Mouse (Mus musculus): ENCODE data around the gene C130074G19Rik. TPM values are rescaled to one million over a fixed set of nuclear protein-coding genes. Genes with fewer than 3 reads are reported as not detected.
A peak's percentile ranks its signal among the peaks of the same experiment; 100 is the strongest.

The C130074G19Rik gene
- total and polyA plus RNA-seq, 3 experiments: not detected

- peaks cover 34% of the 10 kb centered on the region for H3K4me1 ChIP-seq (ENCODE audit: insufficient read depth, low read depth, low read length)
- peak overlapping the region; percentile 97 for H3K4me3 ChIP-seq (ENCODE audit: low read depth, low read length)
- no peaks in the 10 kb centered on the region for H3K27me3 ChIP-seq (ENCODE audit: insufficient read depth, low read length)
- H3K36me3 ChIP-seq (replicated peaks): peaks cover 42% of the 10 kb centered on the region
- TF ChIP-seq POLR2AphosphoS5 (IDR thresholded peaks at IDR 0.05; ENCODE audit: insufficient replicate concordance, low read depth, low read length): no peak
- no peak for TF ChIP-seq GATA1 (IDR thresholded peaks at IDR 0.05; ENCODE audit: borderline replicate concordance, low read length)
- TF ChIP-seq CTCF (IDR thresholded peaks at IDR 0.05; ENCODE audit: low read depth, low read length): no peak
- no peak for TF ChIP-seq GATA2 (IDR thresholded peaks at IDR 0.05; ENCODE audit: borderline replicate concordance, low read depth, low read length)
- no peak for TF ChIP-seq TAL1 (conservative IDR thresholded peaks at IDR 0.05; ENCODE audit: low read depth, low read length)
- DNase-seq (ENCODE audit: low spot score): peak; percentile 35
- H3K9me3 ChIP-seq (replicated peaks): no peaks in the 10 kb centered on the region
- ATAC-seq (ENCODE audit: extremely low read depth, insufficient number of reproducible peaks, low FRiP score, poor library complexity, severe bottlenecking): no peak
These were observed 38.5 kb downstream of the C130074G19Rik start for GRCm38 (mm10) chr1:184844326-184845066.

GRCm38 (mm10) chr1:184837649-184838048 is 45.4 kb downstream of the C130074G19Rik start:
- Histone ChIP-seq H3K36me3 (replicated peaks) (peaks cover 89% of the 10 kb centered on the region), H3K4me3 (ENCODE audit: low read depth, low read length) (no peak overlapping the region), H3K27me3 (ENCODE audit: insufficient read depth, low read length) (no peaks in the 10 kb centered on the region), H3K4me1 (ENCODE audit: insufficient read depth, low read depth, low read length) (0 out of 2 replicates have a peak, but pooled peaks cover 4% of the 10 kb centered on the region), H3K9me3 (replicated peaks) (no peaks in the 10 kb centered on the region)
- DNase-seq (ENCODE audit: low spot score) (no peak), ATAC-seq (ENCODE audit: extremely low read depth, insufficient number of reproducible peaks, low FRiP score, poor library complexity, severe bottlenecking) (no peak)
- TF ChIP-seq POLR2AphosphoS5 (IDR thresholded peaks at IDR 0.05; ENCODE audit: insufficient replicate concordance, low read depth, low read length) (no peak), TAL1 (conservative IDR thresholded peaks at IDR 0.05; ENCODE audit: low read depth, low read length) (no peak), CTCF (IDR thresholded peaks at IDR 0.05; ENCODE audit: low read depth, low read length) (no peak), GATA2 (IDR thresholded peaks at IDR 0.05; ENCODE audit: borderline replicate concordance, low read depth, low read length) (no peak), GATA1 (IDR thresholded peaks at IDR 0.05; ENCODE audit: borderline replicate concordance, low read length) (no peak)

GRCm38 (mm10) chr1:184836350-184836749 is 46.7 kb downstream of the C130074G19Rik start:
- 0 out of 2 replicates have a peak, but pooled peaks cover 2% of the 10 kb centered on the region for H3K4me1 ChIP-seq (ENCODE audit: insufficient read depth, low read depth, low read length)
- no peaks in the 10 kb centered on the region for H3K27me3 ChIP-seq (ENCODE audit: insufficient read depth, low read length)
- H3K9me3 ChIP-seq (replicated peaks): no peaks in the 10 kb centered on the region
- TF ChIP-seq GATA1 (IDR thresholded peaks at IDR 0.05; ENCODE audit: borderline replicate concordance, low read length): no peak
- TF ChIP-seq GATA2 (IDR thresholded peaks at IDR 0.05; ENCODE audit: borderline replicate concordance, low read depth, low read length): no peak
- TF ChIP-seq CTCF (IDR thresholded peaks at IDR 0.05; ENCODE audit: low read depth, low read length): no peak
- TF ChIP-seq TAL1 (conservative IDR thresholded peaks at IDR 0.05; ENCODE audit: low read depth, low read length): no peak
- TF ChIP-seq POLR2AphosphoS5 (IDR thresholded peaks at IDR 0.05; ENCODE audit: insufficient replicate concordance, low read depth, low read length): no peak
- ATAC-seq (ENCODE audit: extremely low read depth, insufficient number of reproducible peaks, low FRiP score, poor library complexity, severe bottlenecking) (no peak), DNase-seq (ENCODE audit: low spot score) (no peak)
- no peak overlapping the region for H3K4me3 ChIP-seq (ENCODE audit: low read depth, low read length)
- peaks cover 90% of the 10 kb centered on the region for H3K36me3 ChIP-seq (replicated peaks)

- H3K27me3 ChIP-seq (ENCODE audit: insufficient read depth, low read length): no peaks in the 10 kb centered on the region
- no peaks in the 10 kb centered on the region for H3K4me1 ChIP-seq (ENCODE audit: insufficient read depth, low read depth, low read length)
- peaks cover 91% of the 10 kb centered on the region for H3K36me3 ChIP-seq (replicated peaks)
- ATAC-seq (ENCODE audit: extremely low read depth, insufficient number of reproducible peaks, low FRiP score, poor library complexity, severe bottlenecking): no peak
- H3K9me3 ChIP-seq (replicated peaks): no peaks in the 10 kb centered on the region
- H3K4me3 ChIP-seq (ENCODE audit: low read depth, low read length): no peak overlapping the region
- no peak for TF ChIP-seq POLR2AphosphoS5 (IDR thresholded peaks at IDR 0.05; ENCODE audit: insufficient replicate concordance, low read depth, low read length)
- no peak for TF ChIP-seq GATA1 (IDR thresholded peaks at IDR 0.05; ENCODE audit: borderline replicate concordance, low read length)
- no peak for TF ChIP-seq CTCF (IDR thresholded peaks at IDR 0.05; ENCODE audit: low read depth, low read length)
- TF ChIP-seq TAL1 (conservative IDR thresholded peaks at IDR 0.05; ENCODE audit: low read depth, low read length): no peak
- no peak for TF ChIP-seq GATA2 (IDR thresholded peaks at IDR 0.05; ENCODE audit: borderline replicate concordance, low read depth, low read length)
- DNase-seq (ENCODE audit: low spot score): no peak
These were observed 49.5 kb downstream of the C130074G19Rik start for GRCm38 (mm10) chr1:184833499-184833898.

- Histone ChIP-seq H3K4me3 (ENCODE audit: low read depth, low read length) (no peak overlapping the region), H3K27me3 (ENCODE audit: insufficient read depth, low read length) (no peaks in the 10 kb centered on the region), H3K9me3 (replicated peaks) (no peaks in the 10 kb centered on the region), H3K36me3 (replicated peaks) (peaks cover 87% of the 10 kb centered on the region), H3K4me1 (ENCODE audit: insufficient read depth, low read depth, low read length) (no peaks in the 10 kb centered on the region)
- TF ChIP-seq CTCF (IDR thresholded peaks at IDR 0.05; ENCODE audit: low read depth, low read length) (peak; percentile 53), GATA1 (IDR thresholded peaks at IDR 0.05; ENCODE audit: borderline replicate concordance, low read length) (no peak), TAL1 (conservative IDR thresholded peaks at IDR 0.05; ENCODE audit: low read depth, low read length) (no peak), POLR2AphosphoS5 (IDR thresholded peaks at IDR 0.05; ENCODE audit: insufficient replicate concordance, low read depth, low read length) (no peak)
- DNase-seq (ENCODE audit: low spot score): no peak
- no peak; the same call in 1 of the 2 replicates for ATAC-seq (ENCODE audit: extremely low read depth, insufficient number of reproducible peaks, low FRiP score, poor library complexity, severe bottlenecking)
These were observed 50.8 kb downstream of the C130074G19Rik start for GRCm38 (mm10) chr1:184832211-184832610.

- H3K27me3 ChIP-seq (ENCODE audit: insufficient read depth, low read length): no peaks in the 10 kb centered on the region
- peaks cover 84% of the 10 kb centered on the region for H3K36me3 ChIP-seq (replicated peaks)
- TF ChIP-seq TAL1 (conservative IDR thresholded peaks at IDR 0.05; ENCODE audit: low read depth, low read length) (no peak), GATA2 (IDR thresholded peaks at IDR 0.05; ENCODE audit: borderline replicate concordance, low read depth, low read length) (no peak), CTCF (IDR thresholded peaks at IDR 0.05; ENCODE audit: low read depth, low read length) (no peak), POLR2AphosphoS5 (IDR thresholded peaks at IDR 0.05; ENCODE audit: insufficient replicate concordance, low read depth, low read length) (no peak), GATA1 (IDR thresholded peaks at IDR 0.05; ENCODE audit: borderline replicate concordance, low read length) (no peak)
- ATAC-seq (ENCODE audit: extremely low read depth, insufficient number of reproducible peaks, low FRiP score, poor library complexity, severe bottlenecking) (no peak), DNase-seq (ENCODE audit: low spot score) (no peak)
- no peak overlapping the region for H3K4me3 ChIP-seq (ENCODE audit: low read depth, low read length)
- H3K9me3 ChIP-seq (replicated peaks): no peaks in the 10 kb centered on the region
- no peaks in the 10 kb centered on the region; the same call in 1 of the 2 replicates for H3K4me1 ChIP-seq (ENCODE audit: insufficient read depth, low read depth, low read length)
These were observed 53.1 kb downstream of the C130074G19Rik start for GRCm38 (mm10) chr1:184829897-184830296.
